Mouse (Mus musculus) layer of hippocampus, adult 18-20 months (tissue): Measurements from ENCODE around the gene Jade2. TPM values are rescaled to one million over a fixed set of nuclear protein-coding genes. Genes with fewer than 3 reads are reported as not detected.
"Not testable (repeated sequence)": the region's sequence is repeated elsewhere in the genome, so short reads cannot be mapped to it uniquely, and the experiment has no call there.

Experiments
- DNase-seq, 2 experiments: peaks; one replicate each; pipeline ENCODE4 v3.0.0; 2022; ENCODE audit warnings: low spot score in 2 of 2
- total RNA-seq, 2 experiments: library from RNA; stranded (reverse); gene quantifications; 2 replicates each; pipeline ENCODE4 v1.2.3; 2021

Gene Jade2
- total RNA-seq, 2 experiments from 2014 or later, result 54.5 to 60.0 TPM

DNA sequence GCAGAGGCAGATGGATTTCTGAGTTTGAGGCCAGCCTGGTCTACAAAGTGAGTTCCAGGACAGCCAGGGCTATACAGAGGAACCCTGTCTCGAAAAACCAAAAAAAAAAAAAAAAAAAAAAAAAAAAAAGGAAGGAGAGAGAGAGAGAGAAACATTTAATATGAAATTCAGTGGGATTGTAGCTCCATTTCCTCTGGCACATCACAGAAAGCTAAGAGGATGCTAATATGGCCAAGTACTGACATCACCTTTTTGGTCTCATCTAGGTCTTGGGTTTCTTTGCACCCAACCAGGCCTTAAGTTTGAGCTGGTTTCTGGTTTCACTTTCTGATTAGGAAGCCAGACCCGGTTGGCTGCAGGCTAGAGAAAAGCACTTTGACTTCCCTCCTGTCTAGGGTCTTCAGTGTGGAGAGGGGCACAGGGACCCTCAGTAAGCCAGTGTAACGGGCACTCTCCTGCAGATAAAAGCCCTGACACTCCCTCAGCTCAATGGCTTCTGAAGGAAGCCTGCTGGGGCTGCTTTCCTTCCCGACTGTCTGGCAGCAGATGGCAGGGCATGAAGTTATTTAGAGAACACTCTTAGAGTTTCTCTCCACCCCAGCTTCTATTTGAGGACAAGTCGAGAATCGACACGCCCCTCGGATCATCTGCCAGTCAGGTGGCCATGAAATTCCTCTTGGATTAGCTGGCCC, 56.7 kb downstream of the Jade2 start:
- DNase-seq, result no peak

DNA sequence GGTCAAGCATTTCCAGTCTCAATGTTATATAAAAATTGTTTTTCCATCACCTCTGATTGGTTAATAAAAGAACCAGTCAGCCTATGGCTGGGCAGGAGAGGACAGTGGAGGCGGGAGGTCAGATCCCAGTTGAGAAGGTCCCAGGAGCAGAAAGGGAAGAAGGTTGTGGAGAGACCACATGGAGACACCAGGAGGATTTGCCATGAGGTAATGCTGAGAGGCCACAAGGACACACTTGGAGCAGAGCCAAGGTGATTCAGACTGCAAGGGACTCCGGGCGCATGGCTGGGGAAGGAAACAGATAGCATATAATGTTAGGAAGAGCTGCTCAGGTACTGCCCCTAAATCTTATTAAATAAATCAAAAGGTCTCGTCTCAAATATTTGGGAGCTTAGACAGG, 61.2 kb downstream of the Jade2 start:
- DNase-seq, result no peak

DNA sequence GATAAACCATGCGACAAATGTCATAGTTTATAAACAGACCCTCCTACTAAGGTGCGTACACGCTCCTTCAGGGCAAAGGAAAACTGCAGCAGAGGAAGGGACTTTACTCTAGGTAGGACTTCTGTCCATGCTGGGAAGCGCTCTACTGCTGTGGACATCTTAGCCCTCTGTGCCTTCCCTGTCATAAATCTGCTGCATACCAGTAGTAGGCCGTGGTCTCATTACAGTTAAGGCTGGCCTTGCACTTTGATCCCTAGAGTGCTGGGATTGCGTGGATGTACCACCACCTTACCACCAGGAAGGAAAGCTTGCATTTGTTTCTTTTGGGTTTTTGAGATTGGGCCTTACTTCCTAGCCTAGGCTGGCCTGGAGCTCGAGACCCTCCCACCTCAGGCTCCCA, 66.8 kb downstream of the Jade2 start:
- no peak for DNase-seq

DNA sequence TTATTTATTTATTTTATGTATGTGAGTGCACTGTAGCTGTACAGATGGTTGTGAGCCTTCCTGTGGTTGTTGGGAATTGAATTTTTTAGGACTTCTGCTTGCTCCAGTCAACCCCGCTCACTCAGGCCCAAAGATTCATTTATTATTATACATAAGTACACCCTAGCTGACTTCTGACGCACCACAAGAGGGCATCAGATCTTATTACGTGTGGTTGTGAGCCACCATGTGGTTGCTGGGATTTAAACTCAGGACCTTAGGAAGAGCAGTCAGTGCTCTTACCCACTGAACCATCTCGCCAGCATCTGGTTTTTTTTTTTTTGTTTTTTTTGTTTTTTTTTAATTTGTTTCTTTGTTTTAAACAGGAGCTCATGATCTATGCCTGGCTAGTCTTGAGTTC, 67.7 kb downstream of the Jade2 start:
- not testable (repeated sequence) for DNase-seq

DNA sequence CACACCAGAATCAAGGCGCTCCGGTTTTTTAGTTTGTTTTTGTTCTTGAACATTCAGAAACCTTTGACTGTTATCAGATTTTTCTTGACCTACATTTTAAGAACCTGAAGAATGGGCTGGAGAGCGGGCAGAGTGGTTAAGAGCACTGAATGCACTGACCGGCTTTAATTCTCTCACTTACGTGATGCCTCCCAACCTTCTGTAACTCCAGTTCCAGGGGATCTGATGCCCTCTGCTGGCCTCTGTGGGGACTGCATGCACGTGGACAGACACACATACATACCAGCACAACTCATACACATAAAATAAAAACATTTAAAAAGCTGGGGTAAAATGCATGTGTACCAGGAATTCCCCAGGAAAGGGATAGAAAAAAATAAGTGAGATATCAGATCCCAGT, 71.5 kb downstream of the Jade2 start:
- no peak for DNase-seq

DNA sequence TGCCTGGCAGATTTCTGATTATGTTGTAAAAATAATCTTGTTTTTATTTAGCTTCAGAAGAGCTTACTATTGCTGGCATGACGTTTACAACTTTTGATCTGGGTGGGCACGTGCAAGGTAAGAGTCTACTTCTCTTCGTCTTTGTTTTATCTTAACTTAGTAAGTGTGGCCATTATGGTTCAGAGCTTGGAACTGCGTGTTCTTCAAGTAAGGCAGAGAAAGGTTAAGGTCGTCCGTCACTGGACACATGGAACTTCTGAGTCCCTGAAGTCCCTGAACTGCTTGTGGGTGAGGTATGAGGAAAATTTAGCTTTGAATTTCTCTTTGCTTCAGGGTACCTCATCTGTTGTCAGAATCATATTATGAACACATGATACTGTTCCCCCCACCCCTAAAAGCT, 74.7 kb downstream of the Jade2 start:
- DNase-seq, result no peak

DNA sequence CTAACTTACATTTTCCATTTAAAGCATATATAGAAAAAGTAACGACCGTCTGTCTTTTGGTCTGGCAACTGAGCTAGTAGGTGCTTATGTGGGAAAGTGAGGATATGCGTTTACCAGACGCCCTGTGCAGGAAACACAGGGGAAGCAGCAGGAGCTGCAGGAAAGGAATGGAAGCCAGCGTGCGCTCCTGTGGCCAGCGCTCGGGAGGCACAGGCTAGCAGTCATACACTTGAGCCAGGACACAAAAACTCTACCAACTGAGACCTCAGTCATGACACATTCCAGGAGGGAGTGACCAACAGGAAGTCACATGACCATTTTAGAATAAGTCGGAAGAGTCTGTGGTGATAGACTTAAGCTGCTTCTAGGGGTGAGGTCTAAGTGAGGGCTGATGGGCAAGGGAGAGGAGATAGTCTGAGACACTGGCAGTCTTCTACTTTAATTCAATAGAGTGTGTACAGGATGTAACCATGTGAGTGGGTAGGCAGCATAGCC, 76.6 kb downstream of the Jade2 start:
- DNase-seq, result no peak

DNA sequence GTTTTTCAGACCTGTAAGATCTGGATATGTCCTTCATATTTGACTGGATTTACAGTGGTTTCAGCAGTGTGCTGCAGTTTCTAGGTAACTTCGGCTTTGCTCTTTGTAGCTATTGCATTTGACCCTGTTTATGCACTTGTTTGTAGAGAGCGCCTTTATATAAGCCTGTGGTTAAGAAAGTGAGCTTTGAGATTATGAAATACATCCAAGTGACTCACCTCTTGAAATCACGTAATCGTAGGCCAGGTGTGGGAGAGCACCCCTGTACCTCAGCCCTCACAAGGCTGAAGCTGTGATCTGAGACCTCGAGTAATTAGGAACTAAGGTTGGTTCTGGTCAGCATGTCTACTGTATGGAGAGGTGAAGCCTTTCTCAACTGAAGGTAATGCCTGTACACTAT, 80.0 kb downstream of the Jade2 start:
- no peak for DNase-seq

DNA sequence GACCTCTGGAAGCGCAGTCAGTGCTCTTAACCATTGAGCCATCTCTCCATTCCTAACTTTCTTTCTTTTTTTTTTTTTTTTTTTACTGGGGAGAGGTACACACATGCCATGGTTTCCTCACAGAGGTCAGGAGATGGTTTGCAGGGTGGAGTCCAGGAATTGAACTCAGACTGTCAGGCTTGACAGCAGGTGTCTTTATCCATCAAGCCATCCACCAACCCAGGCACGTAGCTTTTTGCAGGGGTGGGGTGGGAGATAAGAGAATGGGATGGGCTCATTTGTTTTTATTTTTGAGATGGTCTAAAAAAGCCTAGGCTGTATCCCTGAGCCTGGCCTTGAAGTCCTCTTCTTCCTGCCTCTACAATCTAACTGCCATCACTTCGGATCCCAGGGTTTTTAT, 81.9 kb downstream of the Jade2 start:
- no peak for DNase-seq

DNA sequence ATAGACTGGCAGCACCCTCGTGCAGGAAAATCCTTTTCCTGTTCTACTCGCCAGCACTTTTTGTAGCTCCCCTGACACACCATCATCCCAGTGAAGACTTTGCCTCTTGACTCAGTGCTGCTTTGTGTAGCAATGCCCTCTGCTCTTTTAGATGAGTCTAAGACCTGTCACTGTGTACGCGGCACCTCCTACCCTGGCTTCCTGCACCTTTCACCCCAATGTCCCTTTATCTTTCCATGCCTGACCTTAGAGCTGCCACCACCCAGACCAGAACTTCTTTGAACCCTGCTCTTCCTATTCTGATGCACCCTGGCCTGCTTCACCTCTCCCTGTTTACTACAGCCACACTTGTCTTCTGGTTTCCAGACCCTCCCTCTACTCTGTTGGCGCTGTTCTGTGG, 89.2 kb downstream of the Jade2 start:
- no peak for DNase-seq

DNA sequence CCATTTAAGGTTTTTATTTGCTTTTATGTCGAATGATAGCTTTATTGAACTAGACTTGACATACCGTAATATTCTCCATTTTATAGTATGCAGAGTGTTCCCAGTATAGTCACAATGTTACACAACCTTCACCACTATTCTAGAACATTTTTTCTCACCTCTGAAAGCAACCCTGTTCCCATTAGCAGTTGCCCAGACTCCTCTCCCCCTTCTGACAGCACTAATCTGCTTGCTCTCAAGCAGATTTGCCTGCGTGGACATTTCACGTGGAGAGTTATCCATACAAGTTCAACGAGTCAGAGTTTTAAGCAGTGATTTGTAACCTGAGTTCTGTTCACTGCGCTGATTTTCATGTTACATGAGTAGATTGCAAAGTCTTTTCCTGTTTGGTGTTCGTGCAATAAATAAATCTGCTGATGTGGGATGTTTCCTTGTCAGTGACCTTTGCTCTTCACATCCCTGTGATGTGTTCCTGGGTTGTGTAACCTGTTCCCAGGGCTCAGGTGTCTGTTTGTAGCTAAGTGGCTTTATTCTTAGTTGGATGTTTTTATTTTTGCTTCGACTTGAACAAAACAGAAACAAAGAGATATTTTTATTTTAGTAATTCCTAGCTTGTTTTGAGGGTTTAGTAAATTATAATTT, 89.8 kb downstream of the Jade2 start:
- DNase-seq, result no peak

DNA sequence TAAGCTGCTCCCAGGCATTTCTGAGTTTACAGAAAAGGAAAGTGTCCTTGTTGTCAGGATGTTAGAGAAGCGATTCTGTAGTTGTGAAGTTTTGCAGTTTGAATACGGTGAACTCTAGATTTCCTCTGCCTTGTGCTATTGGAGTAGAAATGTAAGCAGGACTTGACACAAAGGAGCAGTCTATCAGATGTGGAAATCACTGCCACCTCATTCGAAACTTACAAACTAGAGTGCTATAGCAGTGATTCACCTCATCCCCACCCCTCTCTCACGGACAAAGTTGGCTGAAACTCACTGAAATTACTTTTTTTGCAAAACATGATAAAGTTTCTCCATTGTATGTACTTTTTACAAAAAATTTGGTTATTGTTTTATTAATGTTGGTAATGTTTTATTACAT, 92.6 kb downstream of the Jade2 start:
- no peak for DNase-seq

DNA sequence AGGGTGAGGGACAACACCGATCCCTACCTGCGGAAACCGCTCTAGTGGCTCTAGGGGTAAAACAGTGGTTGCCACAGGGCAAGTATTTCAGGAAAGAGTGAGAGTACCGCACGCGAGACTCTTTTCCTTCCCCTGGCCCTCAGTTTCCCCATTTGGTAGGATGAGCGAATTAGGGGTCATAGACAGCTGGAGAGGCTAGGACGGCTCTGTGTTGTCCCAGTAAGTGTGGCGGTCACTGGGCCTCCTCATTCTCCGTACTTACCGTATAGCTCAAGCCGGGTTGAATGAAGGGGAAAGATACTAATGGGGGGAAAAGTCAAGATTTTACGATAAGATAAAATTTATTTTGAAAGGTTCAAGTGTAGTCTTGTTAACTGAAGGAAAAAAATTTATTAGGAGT, 93.5 kb downstream of the Jade2 start:
- no peak for DNase-seq

Other genes starting within 250 kb of the Jade2 start
- gene Nhp2, start 237.9 kb downstream of the Jade2 start, total RNA-seq, result 10 to 100 TPM; 41.5 to 46.1 TPM
- 10 to 100 TPM; 54.3 to 63.1 TPM for gene Rmnd5b, start 221.8 kb downstream of the Jade2 start, total RNA-seq
- 10 to 100 TPM; 14.5 to 18.4 TPM for gene N4bp3, start 206.8 kb downstream of the Jade2 start, total RNA-seq
- gene D930048N14Rik, start 206.7 kb downstream of the Jade2 start, total RNA-seq, result 1 to 10 TPM; 1.4 to 1.9 TPM
- 10 to 100 TPM; 36.9 to 43.3 TPM for gene 0610009B22Rik, start 168.8 kb downstream of the Jade2 start, total RNA-seq
- 10 to 100 TPM; 17.8 to 19.4 TPM for gene Sec24a, start 94.0 kb downstream of the Jade2 start, total RNA-seq
- gene Sar1b, start 94.0 kb downstream of the Jade2 start, total RNA-seq, result 10 to 100 TPM; 64.5 to 65.9 TPM
- 10 to 100 TPM; 40.6 to 44.1 TPM for gene Cdkn2aipnl, start 110.0 kb upstream of the Jade2 start, total RNA-seq
- 100 to 1,000 TPM; 186 to 195 TPM for gene Ube2b, start 143.1 kb upstream of the Jade2 start, total RNA-seq
- 10 to 100 TPM; 14.0 to 16.7 TPM for gene Cdkl3, start 146.6 kb upstream of the Jade2 start, total RNA-seq
- gene Ppp2ca, start 241.0 kb upstream of the Jade2 start, total RNA-seq, result 100 to 1,000 TPM; 107 to 108 TPM